Mouse (Mus musculus): ENCODE data around the gene AC134908.4. TPM values are rescaled to one million over a fixed set of nuclear protein-coding genes. Genes with fewer than 3 reads are reported as not detected.

The AC134908.4 gene
- polyA plus RNA-seq, 1 experiment from 2014 or later: not detected

DNA sequence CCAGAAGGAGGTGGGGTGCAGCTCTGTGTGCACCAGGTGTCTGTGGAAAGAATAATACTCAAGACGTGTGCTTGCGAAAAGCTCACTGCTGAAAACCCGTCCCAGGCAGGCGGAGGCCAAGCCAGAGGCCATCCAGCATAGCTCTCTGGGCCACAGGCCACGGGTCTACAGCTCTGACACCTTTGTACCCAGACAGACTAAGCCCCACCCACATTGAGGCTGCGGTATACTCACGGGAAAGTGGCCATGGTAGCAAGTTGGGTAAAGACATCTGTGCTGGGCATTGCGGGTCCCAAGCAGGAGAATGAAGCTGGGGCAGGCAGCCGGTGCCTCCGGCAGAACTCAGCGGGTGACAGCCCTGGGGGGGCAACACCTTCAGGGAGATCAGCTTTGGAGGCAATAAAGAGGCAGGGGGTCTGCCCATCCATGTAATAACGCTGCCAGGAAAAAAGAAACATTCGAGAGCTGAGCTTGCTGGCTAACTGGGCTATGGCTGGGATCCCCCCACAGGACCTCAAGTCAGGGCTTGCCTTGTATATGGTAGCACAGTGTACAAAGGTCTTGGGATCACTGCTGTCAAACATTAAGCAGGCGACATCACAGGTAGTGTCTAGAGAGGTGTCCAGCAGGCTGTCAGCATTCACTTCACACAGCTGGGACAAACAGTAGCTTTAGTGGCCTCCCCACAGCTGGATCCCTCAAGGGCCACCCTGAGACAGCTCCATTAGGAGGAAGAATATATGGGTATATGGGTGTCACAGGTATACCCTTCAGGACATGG lies 44.2 kb upstream of the AC134908.4 start:
- Histone ChIP-seq H3K9ac (replicated peaks; ENCODE audit: low read length) (no peak overlapping the region), H3K36me3 (replicated peaks; ENCODE audit: control insufficient read depth, insufficient read depth, low read depth, low read length) (peaks cover 16% of the 10 kb centered on the region), H3K27me3 (ENCODE audit: control insufficient read depth, insufficient read depth, low read length) (no peaks in the 10 kb centered on the region), H3K4me3 (ENCODE audit: low read depth, low read length) (no peak overlapping the region), H3K4me2 (ENCODE audit: low read depth, low read length) (no peak overlapping the region), H3K4me1 (ENCODE audit: control insufficient read depth, insufficient read depth, low read length) (peaks cover 10% of the 10 kb centered on the region), H3K27ac (replicated peaks; ENCODE audit: low read depth, low read length) (no peak overlapping the region), H3K9me3 (replicated peaks; ENCODE audit: control insufficient read depth, low read length) (no peaks in the 10 kb centered on the region)
- 87% methylated on average over 14 of the region's 14 CpGs for WGBS
- ATAC-seq (replicated peaks; ENCODE audit: insufficient number of reproducible peaks, low FRiP score, low TSS enrichment, low read depth) (no peak), DNase-seq (ENCODE audit: low spot score) (no peak)

DNA sequence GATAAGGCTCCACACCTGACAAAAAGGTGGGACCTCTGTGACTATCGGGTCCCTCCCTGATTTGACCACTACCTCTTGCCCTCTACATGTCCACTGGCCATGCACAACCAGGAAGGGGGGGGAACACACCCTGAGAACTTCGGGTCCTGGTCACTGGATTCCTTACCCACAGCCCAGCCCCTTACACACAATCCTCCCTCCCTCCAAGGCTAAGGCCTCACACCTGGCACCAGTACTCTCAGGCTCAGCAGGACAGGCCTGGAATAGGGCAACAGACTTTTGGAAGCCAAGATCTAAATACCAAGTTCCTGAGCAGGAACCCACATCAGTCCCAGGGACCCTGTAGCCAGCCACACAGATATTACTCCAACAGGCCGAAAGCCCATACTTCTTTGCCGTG lies 43.4 kb upstream of the AC134908.4 start:
- no peaks in the 10 kb centered on the region for H3K27me3 ChIP-seq (ENCODE audit: control insufficient read depth, insufficient read depth, low read length)
- no peak for DNase-seq (ENCODE audit: low spot score)
- no peak overlapping the region for H3K4me3 ChIP-seq (ENCODE audit: low read depth, low read length)
- ATAC-seq (replicated peaks; ENCODE audit: insufficient number of reproducible peaks, low FRiP score, low TSS enrichment, low read depth): no peak
- peaks cover 16% of the 10 kb centered on the region for H3K36me3 ChIP-seq (replicated peaks; ENCODE audit: control insufficient read depth, insufficient read depth, low read depth, low read length)
- no peak overlapping the region for H3K27ac ChIP-seq (replicated peaks; ENCODE audit: low read depth, low read length)
- peaks cover 18% of the 10 kb centered on the region for H3K4me1 ChIP-seq (ENCODE audit: control insufficient read depth, insufficient read depth, low read length)
- H3K4me2 ChIP-seq (ENCODE audit: low read depth, low read length): no peak overlapping the region
- 85% methylated on average over 4 of the region's 4 CpGs for WGBS
- H3K9ac ChIP-seq (replicated peaks; ENCODE audit: low read length): no peak overlapping the region
- H3K9me3 ChIP-seq (replicated peaks; ENCODE audit: control insufficient read depth, low read length): no peaks in the 10 kb centered on the region

DNA sequence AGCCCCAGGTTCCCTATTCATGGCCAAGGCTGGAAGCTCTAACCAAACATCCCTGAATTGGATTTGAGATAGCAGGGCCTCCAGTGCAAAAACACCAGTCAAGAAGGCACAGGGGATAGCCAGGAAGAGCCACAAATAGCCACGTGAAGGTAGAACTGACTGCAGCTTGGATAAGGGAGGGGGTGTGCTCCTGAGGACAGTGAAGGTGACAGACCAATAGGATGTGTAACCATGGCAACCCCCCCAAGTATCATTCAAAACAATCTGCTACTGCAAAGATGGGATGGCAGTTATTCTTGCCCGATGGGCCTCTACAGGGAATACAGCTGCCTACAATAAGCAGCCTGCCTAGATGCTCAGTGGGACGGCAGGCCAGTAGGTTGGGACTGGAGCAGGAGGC lies 42.1 kb upstream of the AC134908.4 start:
- DNase-seq (ENCODE audit: low spot score): no peak
- H3K9me3 ChIP-seq (replicated peaks; ENCODE audit: control insufficient read depth, low read length): no peaks in the 10 kb centered on the region
- H3K36me3 ChIP-seq (replicated peaks; ENCODE audit: control insufficient read depth, insufficient read depth, low read depth, low read length): peaks cover 16% of the 10 kb centered on the region
- no peak overlapping the region for H3K4me2 ChIP-seq (ENCODE audit: low read depth, low read length)
- H3K27ac ChIP-seq (replicated peaks; ENCODE audit: low read depth, low read length): no peak overlapping the region
- ATAC-seq (replicated peaks; ENCODE audit: insufficient number of reproducible peaks, low FRiP score, low TSS enrichment, low read depth): no peak
- WGBS: 44% methylated on average over 3 of the region's 3 CpGs
- peak overlapping the region; percentile 7; the same call in 1 of the 2 replicates for H3K9ac ChIP-seq (replicated peaks; ENCODE audit: low read length)
- no peaks in the 10 kb centered on the region for H3K27me3 ChIP-seq (ENCODE audit: control insufficient read depth, insufficient read depth, low read length)
- peaks cover 19% of the 10 kb centered on the region for H3K4me1 ChIP-seq (ENCODE audit: control insufficient read depth, insufficient read depth, low read length)
- H3K4me3 ChIP-seq (ENCODE audit: low read depth, low read length): no peak overlapping the region

DNA sequence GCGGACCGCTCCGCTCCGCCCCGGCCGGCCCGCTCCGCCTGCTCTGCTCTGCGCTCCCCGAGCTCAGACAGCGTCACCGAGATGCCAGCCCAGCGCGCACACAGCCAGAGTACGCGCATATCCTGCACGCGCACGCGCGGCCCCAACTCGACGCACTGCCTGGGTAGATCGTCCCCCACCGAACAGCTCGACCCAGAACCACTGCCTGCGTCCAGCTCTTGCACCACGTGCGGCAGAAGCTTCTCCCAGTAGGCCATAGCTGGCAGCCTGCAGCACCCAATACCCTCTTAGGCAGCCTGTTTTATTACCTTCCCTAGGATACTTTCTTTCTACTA lies 41.6 kb upstream of the AC134908.4 start, which contains the start of gene Rhbdl1:
TSS of gene Rhbdl1 (minus strand) at position 220 of the 335 bp plus-strand sequence.
- Histone ChIP-seq H3K4me2 (ENCODE audit: low read depth, low read length) (peak within 1 kb of the TSS; percentile 57), H3K27ac (replicated peaks; ENCODE audit: low read depth, low read length) (no peak within 1 kb of the TSS), H3K27me3 (ENCODE audit: control insufficient read depth, insufficient read depth, low read length) (no peaks in the 10 kb centered on the region), H3K9ac (replicated peaks; ENCODE audit: low read length) (peak within 1 kb of the TSS; percentile 35), H3K36me3 (replicated peaks; ENCODE audit: control insufficient read depth, insufficient read depth, low read depth, low read length) (peaks cover 16% of the 10 kb centered on the region), H3K4me3 (ENCODE audit: low read depth, low read length) (peak within 1 kb of the TSS; percentile 17), H3K4me1 (ENCODE audit: control insufficient read depth, insufficient read depth, low read length) (peaks cover 19% of the 10 kb centered on the region), H3K9me3 (replicated peaks; ENCODE audit: control insufficient read depth, low read length) (no peaks in the 10 kb centered on the region)
- DNase-seq (ENCODE audit: low spot score): peak; percentile 68
- WGBS: 2% methylated on average over 29 of the region's 29 CpGs
- ATAC-seq (replicated peaks; ENCODE audit: insufficient number of reproducible peaks, low FRiP score, low TSS enrichment, low read depth): no peak

DNA sequence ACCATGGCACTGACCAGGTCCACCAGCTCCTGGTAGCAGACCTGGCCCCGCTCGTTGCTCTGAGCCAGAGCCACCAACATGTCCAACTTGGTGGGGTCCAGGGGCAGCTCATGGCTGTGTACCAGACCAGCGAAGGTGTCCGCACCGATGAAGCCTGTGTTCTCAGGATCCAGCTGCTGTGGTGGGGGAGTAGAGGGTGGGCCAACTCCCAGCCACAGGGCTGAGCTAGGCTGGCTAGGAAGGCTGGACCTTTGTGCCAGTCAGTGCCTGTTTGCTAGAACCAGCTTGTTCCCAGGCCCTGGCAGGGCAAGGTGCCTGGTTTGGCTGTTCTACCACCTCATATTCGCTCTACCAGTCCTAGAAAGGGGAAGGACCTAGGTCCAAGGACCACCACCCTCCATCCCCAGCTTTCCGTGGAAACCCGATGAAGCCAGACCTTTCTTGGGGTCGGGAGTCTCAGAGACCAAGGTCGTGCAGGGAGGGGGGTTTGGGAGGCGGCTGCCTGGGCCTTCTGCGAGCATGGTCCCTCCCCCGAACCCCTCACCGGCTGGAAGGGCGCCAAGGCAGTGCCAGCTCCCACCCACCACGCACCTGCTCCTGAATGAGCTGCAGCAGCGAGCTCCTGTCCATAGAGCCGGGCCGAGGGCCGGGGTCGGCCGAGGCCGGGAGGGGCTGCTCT lies 41.1 kb upstream of the AC134908.4 start:
- H3K4me1 ChIP-seq (ENCODE audit: control insufficient read depth, insufficient read depth, low read length): peaks cover 21% of the 10 kb centered on the region
- H3K4me2 ChIP-seq (ENCODE audit: low read depth, low read length): peak overlapping the region; percentile 57
- ATAC-seq (replicated peaks; ENCODE audit: insufficient number of reproducible peaks, low FRiP score, low TSS enrichment, low read depth) (no peak), DNase-seq (ENCODE audit: low spot score) (no peak)
- peak overlapping the region; percentile 17 for H3K4me3 ChIP-seq (ENCODE audit: low read depth, low read length)
- H3K9ac ChIP-seq (replicated peaks; ENCODE audit: low read length): peak overlapping the region; percentile 35
- no peaks in the 10 kb centered on the region for H3K27me3 ChIP-seq (ENCODE audit: control insufficient read depth, insufficient read depth, low read length)
- 26% methylated on average over 22 of the region's 23 CpGs for WGBS
- peaks cover 16% of the 10 kb centered on the region for H3K36me3 ChIP-seq (replicated peaks; ENCODE audit: control insufficient read depth, insufficient read depth, low read depth, low read length)
- H3K27ac ChIP-seq (replicated peaks; ENCODE audit: low read depth, low read length): no peak overlapping the region
- H3K9me3 ChIP-seq (replicated peaks; ENCODE audit: control insufficient read depth, low read length): no peaks in the 10 kb centered on the region

DNA sequence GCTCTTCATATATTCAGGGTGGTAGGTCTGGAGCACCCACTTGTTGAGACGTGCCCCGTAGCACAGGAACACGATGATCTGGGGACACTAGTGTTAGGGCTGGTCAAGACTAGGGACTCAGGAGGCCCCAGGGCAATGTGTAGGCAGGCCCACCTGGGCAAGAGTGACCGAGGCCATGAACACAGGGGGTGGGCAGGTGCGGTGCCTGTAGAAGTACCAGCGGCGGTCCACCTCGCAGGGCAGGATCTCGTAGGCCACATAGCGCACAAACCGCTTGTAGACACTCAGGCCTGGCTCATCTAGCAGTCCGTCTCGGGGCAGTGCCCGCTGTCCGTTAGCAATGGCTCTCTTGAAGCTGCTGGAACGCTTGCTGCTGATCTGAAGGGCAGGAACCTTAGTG lies 40.4 kb upstream of the AC134908.4 start:
- Histone ChIP-seq H3K4me1 (ENCODE audit: control insufficient read depth, insufficient read depth, low read length) (peaks cover 25% of the 10 kb centered on the region), H3K4me3 (ENCODE audit: low read depth, low read length) (no peak overlapping the region), H3K9ac (replicated peaks; ENCODE audit: low read length) (no peak overlapping the region; the same call in 1 of the 2 replicates), H3K4me2 (ENCODE audit: low read depth, low read length) (no peak overlapping the region), H3K36me3 (replicated peaks; ENCODE audit: control insufficient read depth, insufficient read depth, low read depth, low read length) (peaks cover 11% of the 10 kb centered on the region), H3K27me3 (ENCODE audit: control insufficient read depth, insufficient read depth, low read length) (no peaks in the 10 kb centered on the region), H3K27ac (replicated peaks; ENCODE audit: low read depth, low read length) (no peak overlapping the region), H3K9me3 (replicated peaks; ENCODE audit: control insufficient read depth, low read length) (no peaks in the 10 kb centered on the region)
- DNase-seq (ENCODE audit: low spot score) (no peak), ATAC-seq (replicated peaks; ENCODE audit: insufficient number of reproducible peaks, low FRiP score, low TSS enrichment, low read depth) (no peak)
- WGBS: 91% methylated on average over 16 of the region's 16 CpGs

DNA sequence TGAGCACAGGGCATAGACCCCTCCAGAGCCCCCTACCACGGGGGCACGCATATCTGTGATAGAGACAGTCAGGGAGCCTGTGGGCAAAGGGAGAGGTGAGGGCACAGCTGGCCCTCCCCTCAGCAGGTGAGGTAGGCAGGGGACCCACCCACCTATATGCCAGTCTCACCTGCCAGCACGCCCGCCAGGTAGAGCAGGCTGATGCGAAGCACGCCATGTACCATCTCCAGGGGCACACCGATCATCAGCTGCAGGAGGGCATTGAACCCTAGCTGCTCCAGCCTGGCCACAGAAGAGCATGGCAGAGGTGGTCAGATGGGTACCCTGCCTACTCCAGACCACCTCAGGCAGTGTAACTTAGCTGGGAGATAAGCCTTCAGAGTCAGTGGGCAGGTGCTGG lies 39.8 kb upstream of the AC134908.4 start:
- Histone ChIP-seq H3K36me3 (replicated peaks; ENCODE audit: control insufficient read depth, insufficient read depth, low read depth, low read length) (peaks cover 8% of the 10 kb centered on the region), H3K4me2 (ENCODE audit: low read depth, low read length) (no peak overlapping the region), H3K9ac (replicated peaks; ENCODE audit: low read length) (peak overlapping the region; percentile 9; the same call in 1 of the 2 replicates), H3K27me3 (ENCODE audit: control insufficient read depth, insufficient read depth, low read length) (no peaks in the 10 kb centered on the region), H3K4me3 (ENCODE audit: low read depth, low read length) (no peak overlapping the region), H3K4me1 (ENCODE audit: control insufficient read depth, insufficient read depth, low read length) (peaks cover 25% of the 10 kb centered on the region), H3K27ac (replicated peaks; ENCODE audit: low read depth, low read length) (no peak overlapping the region), H3K9me3 (replicated peaks; ENCODE audit: control insufficient read depth, low read length) (no peaks in the 10 kb centered on the region)
- DNase-seq (ENCODE audit: low spot score) (no peak), ATAC-seq (replicated peaks; ENCODE audit: insufficient number of reproducible peaks, low FRiP score, low TSS enrichment, low read depth) (no peak)
- WGBS: 94% methylated on average over 7 of the region's 7 CpGs

DNA sequence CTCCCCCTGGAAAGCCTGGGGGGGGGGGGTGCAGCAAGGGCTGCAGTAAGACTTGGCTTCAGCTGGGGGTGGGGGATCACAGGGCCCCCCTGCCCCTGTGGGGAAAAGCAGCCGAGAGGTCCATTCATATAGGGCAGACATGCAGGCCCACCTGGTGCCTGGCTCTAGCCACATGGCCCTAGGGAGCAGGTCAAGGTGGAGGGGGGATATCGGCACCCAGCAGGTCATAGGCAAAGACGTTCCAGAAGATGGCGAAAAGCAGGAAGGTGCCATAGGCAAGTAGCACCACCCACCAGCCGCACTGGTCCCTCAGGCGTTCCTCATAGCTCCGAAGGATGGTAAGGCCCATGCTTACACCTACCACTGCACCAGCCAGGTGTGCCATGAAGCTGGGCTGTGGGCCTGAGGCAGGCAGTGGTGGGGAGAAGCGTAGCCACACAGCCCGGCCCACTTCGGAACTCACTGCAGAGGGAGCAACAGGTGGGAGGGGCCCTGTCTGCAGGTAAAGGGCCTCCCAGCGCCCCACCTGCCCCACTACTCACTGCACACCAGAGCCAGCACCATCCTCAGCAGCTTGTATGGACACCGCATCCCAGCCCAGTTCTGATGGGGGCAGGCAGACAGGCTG lies 39.2 kb upstream of the AC134908.4 start:
- no peak for DNase-seq (ENCODE audit: low spot score)
- H3K27ac ChIP-seq (replicated peaks; ENCODE audit: low read depth, low read length): no peak overlapping the region
- no peaks in the 10 kb centered on the region for H3K9me3 ChIP-seq (replicated peaks; ENCODE audit: control insufficient read depth, low read length)
- H3K4me3 ChIP-seq (ENCODE audit: low read depth, low read length): peak overlapping the region; percentile 89
- peak overlapping the region; percentile 87 for H3K9ac ChIP-seq (replicated peaks; ENCODE audit: low read length)
- peaks cover 28% of the 10 kb centered on the region for H3K4me1 ChIP-seq (ENCODE audit: control insufficient read depth, insufficient read depth, low read length)
- peaks cover 6% of the 10 kb centered on the region for H3K36me3 ChIP-seq (replicated peaks; ENCODE audit: control insufficient read depth, insufficient read depth, low read depth, low read length)
- WGBS: 87% methylated on average over 11 of the region's 12 CpGs
- ATAC-seq (replicated peaks; ENCODE audit: insufficient number of reproducible peaks, low FRiP score, low TSS enrichment, low read depth): no peak
- H3K4me2 ChIP-seq (ENCODE audit: low read depth, low read length): peak overlapping the region; percentile 75
- no peaks in the 10 kb centered on the region for H3K27me3 ChIP-seq (ENCODE audit: control insufficient read depth, insufficient read depth, low read length)
